Mouse (Mus musculus) kidney, adult 2 months (tissue): ENCODE data around the gene Gm8267. TPM values are rescaled to one million over a fixed set of nuclear protein-coding genes. Genes with fewer than 3 reads are reported as not detected.
"Not testable (repeated sequence)": the region's sequence is repeated elsewhere in the genome, so short reads cannot be mapped to it uniquely, and the experiment has no call there.

Experiments
- DNase-seq: peaks from one replicate; pipeline ENCODE4 v3.0.0; 2021
- H3K27ac ChIP-seq: fragments of 200-500 bp; 2 replicates; pipeline ENCODE4 v1.5.1; 2012; ENCODE audit warnings: low read depth, low read length, control low read depth, inconsistent platforms; ENCODE audit not compliant: insufficient read depth
- H3K27me3 ChIP-seq: fragments of 200-500 bp; replicated peaks from 2 replicates; pipeline ENCODE4 v1.6.1; 2012; ENCODE audit warnings: mild to moderate bottlenecking, moderate library complexity, low read length, inconsistent platforms; ENCODE audit not compliant: control insufficient read depth, insufficient read depth
- H3K36me3 ChIP-seq: fragments of 200-500 bp; 2 replicates; pipeline ENCODE4 v1.6.1; 2012; ENCODE audit warnings: mild to moderate bottlenecking, moderate library complexity, low read length, inconsistent platforms; ENCODE audit not compliant: control insufficient read depth, insufficient read depth
- H3K4me1 ChIP-seq: fragments of 200-500 bp; 2 replicates; pipeline ENCODE4 v1.6.1; 2011; ENCODE audit warnings: low read length; ENCODE audit not compliant: control insufficient read depth, insufficient read depth
- H3K4me3 ChIP-seq: fragments of 200-500 bp; 2 replicates; pipeline ENCODE4 v1.5.1; 2011; ENCODE audit warnings: mild to moderate bottlenecking, low read depth, low read length, control low read depth; ENCODE audit not compliant: insufficient read depth
- CTCF ChIP-seq: fragments of 200-500 bp; conservative IDR thresholded peaks from 2 replicates; pipeline ENCODE4 v1.5.1; 2011; ENCODE audit warnings: low read depth, mild to moderate bottlenecking, control low read depth, low read length, moderate library complexity, mixed read lengths; ENCODE audit not compliant: insufficient read depth, insufficient read length
- POLR2A ChIP-seq: fragments of 200-500 bp; IDR thresholded peaks from one replicate; pipeline ENCODE4 v1.6.1; 2011; ENCODE audit warnings: low read depth, low read length, control low read depth
- WGBS: fragments of 180-500 bp; shearing (Covaris S2); methylation state at CpG from one replicate; pipeline ENCODE4 v1.1.7; 2018; 5-methylcytosine and 5-hydroxymethylcytosine counted together
- polyA plus RNA-seq: library from polyadenylated mRNA; depleted of rRNA; stranded (reverse); fragments of >200 nt; gene quantifications from 2 replicates; pipeline ENCODE4 v1.2.3, GENCODE M21; 2012; rRNA removed

The Gm8267 gene
- not detected in 2 replicates for polyA plus RNA-seq

DNA sequence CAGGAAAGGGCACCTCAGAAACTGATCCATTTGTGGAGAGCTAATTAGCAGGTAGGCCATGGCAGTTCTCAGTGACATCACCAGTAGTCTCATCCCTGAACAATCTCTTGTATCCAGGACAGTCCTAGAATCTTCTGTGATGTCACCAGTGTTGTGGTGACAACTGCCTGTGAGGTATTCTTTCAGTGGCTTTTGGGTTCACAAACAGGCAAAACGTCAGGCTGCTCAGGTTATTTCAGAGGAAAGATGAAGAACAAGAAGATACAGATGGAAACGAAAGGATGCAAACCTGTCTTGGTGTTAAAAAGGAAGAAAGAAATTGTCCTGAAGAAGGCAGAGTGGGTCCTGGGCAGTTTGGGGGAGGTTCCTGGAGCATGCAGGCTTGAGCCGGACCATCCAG is at the start of gene Gm8267:
TSS of gene Gm8267 (minus strand) at position 101 of the 400 bp plus-strand sequence.
- TF ChIP-seq POLR2A, result no peak
- TF ChIP-seq CTCF, result no peak
- Histone ChIP-seq H3K36me3 (no peaks in the 10 kb centered on the region), H3K4me1 (no peaks in the 10 kb centered on the region), H3K27me3 (no peaks in the 10 kb centered on the region), H3K4me3 (no peak within 1 kb of the TSS), H3K27ac (no peak within 1 kb of the TSS)
- DNase-seq, result no peak
- WGBS, result 83% methylated on average over 3 of the region's 3 CpGs

DNA sequence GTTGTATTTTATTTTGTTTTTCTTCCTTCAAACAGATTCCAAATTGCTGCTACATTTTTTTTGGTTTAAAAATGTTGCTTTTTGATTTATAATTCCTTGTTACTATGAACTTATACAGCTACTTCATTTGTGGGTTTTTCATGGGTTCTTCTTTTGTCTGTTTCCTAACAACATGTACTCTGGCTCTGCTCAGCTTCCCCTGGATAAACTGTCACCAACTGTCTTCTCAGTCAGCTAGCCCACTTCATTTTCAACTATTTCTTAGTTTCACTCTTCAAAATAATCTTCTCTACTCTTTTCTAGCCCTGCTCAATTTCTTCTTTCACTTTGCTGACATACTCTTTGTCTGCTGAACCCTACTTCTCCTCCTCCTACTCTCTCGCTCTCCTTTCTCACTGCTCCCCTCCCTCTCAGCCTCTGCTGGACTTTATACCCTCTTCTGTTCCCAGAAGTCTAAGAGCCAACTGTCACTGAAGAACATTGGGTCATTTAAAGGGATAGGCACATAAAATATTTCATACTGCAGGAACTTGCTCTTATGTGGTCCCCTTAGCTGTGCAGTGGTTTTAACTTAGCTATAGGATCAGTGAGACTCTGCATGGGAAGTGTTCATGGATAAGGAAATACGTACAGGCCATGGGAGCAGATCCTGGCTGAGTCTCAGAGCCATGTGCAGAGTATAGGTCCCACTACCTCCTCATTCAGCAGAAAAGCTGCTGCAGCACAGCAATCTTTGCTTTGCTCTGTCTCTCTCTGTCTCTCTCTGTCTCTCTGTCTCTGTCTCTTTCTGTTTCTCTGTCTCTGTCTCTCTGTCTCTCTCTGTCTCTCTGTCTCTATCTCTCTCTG is 39.6 kb upstream of the Gm8267 start:
- WGBS, result 49% methylated on average over 2 of the region's 2 CpGs

DNA sequence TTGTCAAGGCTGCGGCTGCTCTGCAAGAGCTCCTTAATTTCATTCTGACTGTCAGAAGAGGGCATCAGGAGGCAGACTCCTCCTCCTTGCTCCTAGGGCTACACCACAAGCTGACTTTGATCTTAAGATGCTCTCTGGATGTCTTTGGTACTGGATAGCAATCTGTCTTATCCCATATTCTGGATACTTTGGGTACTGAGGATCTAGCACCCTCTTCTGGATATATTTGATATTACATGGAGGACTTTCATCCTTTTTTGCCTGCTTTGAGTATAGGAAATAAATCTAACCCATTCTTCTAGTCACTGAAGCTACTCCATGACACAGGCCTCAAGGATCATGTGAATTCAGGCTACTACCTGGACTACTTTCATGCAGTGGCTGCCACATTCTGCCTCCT is 7.4 kb downstream of the Gm8267 start:
- not testable (repeated sequence) for H3K27me3 ChIP-seq, H3K36me3 ChIP-seq, H3K27ac ChIP-seq, H3K4me3 ChIP-seq, H3K4me1 ChIP-seq
- 63% methylated on average over 1 of the region's 1 CpGs for WGBS
- peak; percentile 3 for DNase-seq

More for the DNA sequence above, 39.6 kb upstream of the Gm8267 start:
- H3K27ac ChIP-seq, H3K27me3 ChIP-seq, H3K4me1 ChIP-seq, H3K36me3 ChIP-seq, H3K4me3 ChIP-seq: not testable (repeated sequence)
- DNase-seq, result peak; percentile 73

DNA sequence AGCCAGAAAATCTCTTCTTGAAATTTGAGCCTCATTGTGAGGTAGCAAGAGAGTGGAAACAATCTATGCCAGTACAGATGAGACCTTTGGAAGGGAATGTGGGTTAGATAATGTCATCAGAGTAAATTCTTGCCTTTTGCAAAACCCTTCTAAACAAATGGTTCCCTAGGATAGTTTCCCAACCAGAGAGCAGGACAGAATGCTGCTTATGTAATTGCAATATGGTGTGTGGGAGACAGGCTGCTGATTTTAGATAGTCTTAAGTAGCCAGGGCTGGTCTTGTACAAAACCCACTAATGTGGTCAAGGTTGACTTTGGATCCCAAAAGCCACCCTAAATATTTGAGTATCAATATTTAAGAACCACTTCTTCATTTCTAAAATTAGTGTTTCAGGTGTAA is 19.4 kb downstream of the Gm8267 start:
- H3K4me3 ChIP-seq, H3K36me3 ChIP-seq, H3K27me3 ChIP-seq, H3K4me1 ChIP-seq, DNase-seq, H3K27ac ChIP-seq: not testable (repeated sequence)

DNA sequence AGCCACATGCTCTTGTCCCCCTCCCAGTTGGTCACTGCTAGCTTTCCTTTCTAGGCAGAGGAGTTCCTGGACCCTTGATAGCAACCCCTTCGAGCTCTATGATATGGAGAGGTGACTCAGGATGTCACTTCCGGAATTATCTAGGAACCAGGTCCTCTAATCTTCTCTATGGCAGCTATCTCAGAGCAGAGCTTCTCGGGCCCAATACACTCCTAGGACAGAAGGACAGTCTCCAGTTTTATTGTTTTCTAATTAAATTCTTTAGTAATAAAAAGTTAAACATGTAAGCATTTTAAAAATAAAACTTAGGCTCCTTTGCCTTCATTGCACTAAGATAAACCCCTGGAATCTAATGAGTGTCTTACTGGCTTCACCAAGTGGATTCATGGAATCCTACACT is 43.8 kb downstream of the Gm8267 start, which contains the start of gene Gm8257:
TSS of gene Gm8257 (minus strand) at position 101 of the 400 bp plus-strand sequence.
- DNase-seq, result not testable (repeated sequence)
- WGBS, result 72% methylated on average over 3 of the region's 3 CpGs

More for the DNA sequence above, 43.8 kb downstream of the Gm8267 start, which contains the start of gene Gm8257:
- not testable (repeated sequence) for H3K4me1 ChIP-seq, H3K27ac ChIP-seq, H3K36me3 ChIP-seq, H3K4me3 ChIP-seq, H3K27me3 ChIP-seq

Other genes with a start within 250 kb of the Gm8267 start
- not detected in 2 replicates for gene Gm17093, start 232.1 kb downstream of the Gm8267 start, polyA plus RNA-seq
- gene Gm8247, start 167.2 kb downstream of the Gm8267 start, polyA plus RNA-seq, result not detected in 2 replicates
- gene Gm5624, start 122.4 kb downstream of the Gm8267 start, polyA plus RNA-seq, result not detected in 2 replicates
- gene Gm8257, start 43.9 kb downstream of the Gm8267 start, polyA plus RNA-seq, result not detected in 2 replicates
- not detected in 2 replicates for gene Ptgdr, start 109.0 kb upstream of the Gm8267 start, polyA plus RNA-seq
- 0.52 and 0.65 TPM in 2 replicates for gene Ptger2, start 237.9 kb upstream of the Gm8267 start, polyA plus RNA-seq